Mouse (Mus musculus) R1 (cell line): ENCODE data around the gene Oit3.

ENCODE experiments used
- DNase-seq: peaks from one replicate; pipeline ENCODE4 v3.0.0-alpha.2; 2018; ENCODE audit warnings: low read depth, low spot score

Oit3 gene

DNA sequence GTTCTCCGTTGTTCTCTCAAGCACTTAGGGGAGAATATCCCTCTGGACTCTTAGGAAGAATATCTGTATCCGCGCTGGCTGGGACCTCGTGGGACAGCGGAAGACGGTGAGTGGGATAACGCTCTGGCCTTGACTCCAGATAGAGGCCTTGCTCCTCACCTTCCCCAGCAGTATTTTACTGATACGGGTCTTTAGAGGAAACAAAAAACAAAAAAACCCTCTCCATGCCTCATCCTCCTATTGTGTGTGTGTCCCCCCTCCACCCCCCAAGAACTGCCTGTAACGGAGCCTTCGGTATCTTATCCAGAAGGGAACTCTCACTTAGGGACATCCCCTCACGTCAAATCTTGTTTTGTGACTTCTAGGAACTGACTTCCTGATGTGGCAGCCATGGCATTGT lies at the start of gene Oit3:
TSS of gene Oit3 (minus strand) at position 44 of the 400 bp plus-strand sequence.
- DNase-seq: no peak

DNA sequence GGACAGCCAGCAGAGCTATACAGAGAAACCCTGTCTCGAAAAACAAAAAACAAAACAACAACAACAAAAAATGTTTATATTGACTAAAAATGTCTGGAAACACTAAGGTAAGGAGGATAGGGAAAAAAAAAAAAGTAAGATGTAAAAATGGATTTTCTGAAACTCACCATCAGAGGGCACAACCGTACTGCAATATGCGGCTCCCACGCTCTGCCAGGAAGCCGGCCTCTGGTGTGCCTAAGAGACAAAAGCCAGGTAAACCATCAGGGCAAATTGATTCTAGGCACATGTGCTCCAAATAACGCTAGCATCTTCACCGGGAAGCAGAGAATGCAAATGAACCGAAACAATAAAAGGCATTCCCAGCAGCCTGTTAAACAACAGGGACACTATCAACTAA lies 49.3 kb upstream of the Oit3 start:
- DNase-seq: no peak

DNA sequence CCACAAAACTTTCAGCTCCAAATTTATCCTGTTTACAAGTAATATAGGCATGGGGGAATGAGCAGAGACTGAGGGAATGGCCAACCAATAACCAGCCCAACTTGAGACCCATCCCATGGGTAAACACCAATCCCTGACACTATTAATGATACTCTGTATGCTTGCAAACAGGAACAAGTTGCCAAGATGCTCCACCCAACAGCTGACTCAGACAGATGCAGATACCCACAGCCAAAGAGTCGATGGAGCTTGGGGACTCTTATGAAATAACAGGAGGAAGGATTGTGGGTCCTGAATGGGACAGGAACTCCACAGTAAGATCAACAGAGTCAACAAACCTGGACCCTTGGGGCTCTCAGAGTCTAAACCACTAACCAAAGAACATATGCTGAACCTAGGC lies 47.8 kb upstream of the Oit3 start:
- no peak for DNase-seq

DNA sequence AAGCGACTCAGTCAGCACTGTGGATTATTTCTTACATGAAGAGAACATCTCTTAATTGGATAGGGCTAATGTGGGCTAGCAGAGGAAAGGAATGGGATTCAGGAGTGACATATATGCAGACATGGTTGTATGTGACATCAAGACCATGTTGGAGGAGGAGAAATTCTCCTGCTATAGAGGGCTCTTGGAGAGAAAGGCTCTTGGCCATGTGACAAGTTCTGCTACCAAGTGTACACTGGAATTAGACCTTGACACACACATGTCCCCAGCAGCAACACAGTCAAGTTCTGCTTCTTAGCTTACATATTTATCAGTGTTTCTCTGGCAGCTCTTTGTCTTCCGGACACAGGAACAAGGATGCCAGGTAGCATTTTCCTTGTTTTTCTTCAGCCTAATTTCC lies 45.8 kb upstream of the Oit3 start:
- DNase-seq: no peak

DNA sequence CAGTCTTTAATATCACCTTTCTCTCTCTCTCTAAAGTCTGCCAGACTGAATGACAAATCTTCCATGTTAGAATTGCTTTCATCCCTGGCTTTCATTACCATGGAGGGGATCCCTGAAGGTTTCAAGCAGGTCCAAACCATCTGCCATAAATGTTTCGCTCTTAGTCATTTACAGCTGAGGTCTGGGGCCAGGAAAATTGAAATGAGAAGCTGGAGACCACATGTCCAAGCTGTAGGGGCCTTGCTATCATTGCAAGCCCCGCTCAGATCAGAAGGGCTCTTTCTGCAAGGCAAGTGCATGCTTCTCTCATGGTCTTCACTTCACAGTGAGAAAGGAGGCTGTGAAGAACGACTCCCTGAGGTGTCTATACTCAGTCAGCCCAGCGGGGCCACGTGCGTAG lies 42.7 kb upstream of the Oit3 start:
- no peak for DNase-seq

DNA sequence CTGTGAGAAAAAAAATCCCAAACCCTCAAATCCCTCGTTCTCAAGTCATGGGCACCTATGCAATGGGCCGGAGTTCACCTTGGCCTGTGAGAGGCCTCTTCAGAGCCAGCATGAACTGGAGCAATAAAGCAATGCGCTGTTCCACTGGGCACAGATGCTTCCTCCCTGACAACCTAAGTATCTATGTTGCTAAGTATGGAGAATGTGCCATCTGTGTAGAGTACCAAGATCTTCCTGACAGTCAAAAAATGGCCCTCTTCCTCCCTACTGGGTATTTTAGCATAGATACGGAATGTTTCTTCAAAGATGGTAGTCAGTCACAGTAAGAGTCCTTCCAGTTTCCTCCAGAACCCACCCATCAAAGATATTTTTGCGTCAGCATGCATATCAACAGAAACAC lies 39.8 kb upstream of the Oit3 start:
- no peak for DNase-seq

DNA sequence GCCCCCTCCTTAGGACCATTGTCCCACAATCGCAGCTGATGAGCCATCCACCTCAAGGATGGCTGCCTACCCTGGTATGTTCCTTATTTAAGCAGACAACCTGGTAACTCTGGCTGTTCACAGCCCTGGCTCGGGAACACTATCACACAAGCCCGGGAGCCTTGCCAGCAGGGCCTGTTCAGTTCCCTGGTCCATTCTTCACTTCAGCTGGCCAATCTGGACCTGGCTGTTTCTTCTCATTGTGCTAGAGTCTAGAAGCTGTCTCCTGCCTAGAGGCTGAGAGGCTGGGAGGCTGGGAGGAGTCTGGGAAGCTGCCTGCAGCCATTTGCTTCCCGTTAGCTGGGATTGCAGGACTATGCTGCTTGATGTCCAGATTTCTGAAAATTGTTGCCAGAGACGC lies 28.9 kb upstream of the Oit3 start:
- no peak for DNase-seq

DNA sequence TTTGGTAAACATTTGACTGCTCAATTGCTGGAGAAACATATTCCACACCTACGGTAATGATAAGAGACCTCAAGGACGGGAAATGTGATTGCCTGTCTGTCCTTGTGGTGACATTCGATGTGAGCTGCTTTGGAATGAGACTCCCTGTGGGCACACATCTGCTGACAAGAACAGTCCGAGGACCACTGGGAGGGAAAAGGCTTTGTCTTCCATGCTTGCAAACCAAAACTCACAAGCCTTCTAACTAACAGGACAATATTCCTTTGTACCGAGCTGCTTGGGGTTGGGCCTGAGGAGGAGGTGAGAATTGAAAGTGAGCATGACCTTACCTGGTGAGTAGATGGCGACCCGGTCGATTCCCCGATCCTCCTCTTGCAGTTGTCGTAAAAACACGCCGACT lies 25.7 kb upstream of the Oit3 start:
- peak; percentile 83 for DNase-seq

DNA sequence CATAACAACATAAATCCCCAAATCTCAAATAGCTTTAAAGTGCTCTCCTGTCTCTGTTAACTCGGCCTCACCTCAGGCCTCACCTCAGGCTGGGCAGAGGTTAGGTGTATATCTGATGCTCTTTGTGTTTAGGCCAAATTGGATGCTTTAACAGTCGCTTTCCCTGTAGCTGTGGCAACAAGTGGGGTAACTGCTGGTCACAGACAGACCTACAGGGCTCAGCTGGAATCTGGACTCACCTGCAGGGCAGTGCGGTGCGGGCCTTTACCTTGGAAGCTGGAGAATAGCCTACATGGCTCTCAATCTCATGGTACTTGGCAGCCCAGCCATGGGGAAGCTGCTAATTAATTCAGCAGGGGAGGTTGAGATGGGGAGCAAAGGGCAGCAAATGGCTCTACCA lies 25.0 kb upstream of the Oit3 start:
- DNase-seq: no peak

DNA sequence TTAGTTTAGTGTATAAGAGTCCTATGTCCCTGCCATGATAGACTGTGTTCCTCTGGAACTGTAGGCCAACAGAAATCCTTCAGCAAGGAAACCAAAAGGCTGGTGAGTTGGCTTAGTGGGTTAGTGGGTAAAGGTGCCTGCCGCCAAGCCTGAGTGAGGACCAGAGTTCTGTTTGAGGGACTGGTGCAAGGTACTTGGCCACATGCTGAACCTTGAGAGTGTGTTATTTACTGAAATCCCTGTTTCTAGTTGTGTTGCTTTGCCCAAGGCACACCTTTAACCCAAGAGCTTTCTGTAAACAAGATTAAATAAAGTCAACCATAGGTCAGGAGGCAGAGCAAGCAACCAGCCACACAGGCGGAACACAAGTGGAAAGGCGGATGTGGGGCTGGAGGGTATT lies 24.0 kb upstream of the Oit3 start:
- DNase-seq: no peak

DNA sequence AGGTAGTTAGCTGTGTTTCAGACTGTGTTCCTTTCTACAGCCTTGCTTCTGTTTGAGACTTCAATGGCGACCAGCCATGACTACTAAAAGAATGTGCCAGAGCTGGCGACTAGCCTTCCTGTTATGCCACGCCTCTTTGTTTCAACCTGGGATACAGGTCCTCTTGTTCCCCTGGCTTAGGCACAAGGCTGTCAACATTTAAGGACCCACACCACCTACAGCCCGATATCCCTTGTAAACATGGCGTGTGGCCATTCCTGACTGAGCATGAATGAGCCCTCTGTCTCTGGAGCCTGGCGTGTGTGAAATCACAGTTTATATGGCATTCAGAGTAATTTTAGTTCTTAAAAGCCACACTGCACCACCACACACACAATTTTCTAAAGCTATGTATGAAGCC lies 20.7 kb upstream of the Oit3 start:
- DNase-seq: no peak

DNA sequence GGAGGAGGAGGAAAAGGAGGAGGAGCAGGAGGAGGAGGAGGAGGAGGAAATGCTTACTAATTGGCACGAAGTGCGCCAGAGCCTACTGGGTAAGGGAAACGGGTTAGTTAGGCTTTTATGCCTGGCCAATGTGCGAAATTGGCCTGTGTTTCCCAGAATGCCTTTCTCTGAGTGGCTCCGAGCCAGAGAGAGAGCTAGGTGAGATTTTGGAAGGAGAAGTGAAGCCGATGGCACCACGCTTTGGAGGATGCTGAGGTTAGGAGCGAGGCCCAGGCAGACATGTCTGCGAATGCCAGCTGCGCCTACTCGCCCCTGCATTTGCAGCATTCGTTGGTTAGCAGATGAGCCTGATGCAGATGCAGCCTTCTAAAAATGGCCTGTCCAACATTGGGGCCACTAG lies 18.2 kb upstream of the Oit3 start:
- no peak for DNase-seq

DNA sequence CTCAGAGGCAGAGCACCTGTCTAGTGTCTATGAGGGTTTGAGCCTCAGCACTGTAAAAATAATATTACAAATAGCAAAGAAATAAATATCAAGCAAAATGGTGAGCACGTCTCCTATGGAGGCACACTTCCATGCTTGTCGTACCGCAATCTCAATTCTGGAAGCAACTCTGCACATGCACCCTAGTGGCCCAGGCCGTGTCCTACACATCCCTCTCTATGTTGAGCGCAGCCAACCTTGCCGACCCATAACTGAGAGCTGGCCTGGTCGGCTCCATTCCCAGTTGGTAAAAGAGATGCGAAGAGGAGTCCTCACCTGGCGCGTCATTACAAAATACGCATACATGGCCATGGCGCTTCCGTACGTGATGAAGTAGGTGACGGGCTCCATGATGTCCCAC lies 13.1 kb upstream of the Oit3 start:
- DNase-seq: peak; percentile 66

DNA sequence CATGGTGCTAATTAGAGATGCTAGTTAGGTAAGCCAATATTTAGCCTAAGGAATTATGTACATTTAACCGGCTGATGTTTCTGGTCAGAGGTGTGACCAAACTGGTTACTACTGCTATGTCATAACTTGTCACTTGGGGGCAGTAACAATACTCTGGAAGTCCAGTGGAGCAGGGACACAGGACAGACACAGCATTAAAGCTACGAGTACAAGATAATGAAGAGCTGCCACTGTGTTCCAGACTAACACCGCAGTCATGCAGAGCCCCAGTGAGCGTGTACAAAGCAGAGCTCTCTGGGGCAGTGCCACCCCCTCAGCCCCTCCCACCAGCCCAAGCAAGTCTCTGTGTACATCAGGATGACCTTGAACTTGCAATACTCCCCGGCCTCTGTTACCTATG lies 10.3 kb upstream of the Oit3 start:
- peak; percentile 51 for DNase-seq

DNA sequence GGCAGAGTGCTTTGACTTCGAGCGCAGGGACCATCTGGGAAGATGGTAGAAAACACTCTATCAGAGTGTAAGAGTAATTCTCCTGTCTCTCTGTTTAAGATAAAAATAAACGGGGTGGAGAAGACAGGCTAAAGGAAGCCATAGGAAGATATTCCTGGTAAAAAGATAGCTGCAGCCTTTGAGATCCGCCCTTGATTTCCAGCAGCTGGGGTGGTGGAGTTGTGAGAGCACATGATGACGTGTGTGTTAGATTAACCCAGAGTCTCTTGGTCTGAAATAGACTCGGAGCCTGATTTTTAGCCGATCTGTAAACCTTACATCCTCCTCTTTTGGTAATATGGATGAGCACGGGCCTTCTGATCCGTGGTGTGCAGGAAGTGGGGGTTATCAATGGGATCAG lies 6.0 kb upstream of the Oit3 start:
- DNase-seq: no peak

DNA sequence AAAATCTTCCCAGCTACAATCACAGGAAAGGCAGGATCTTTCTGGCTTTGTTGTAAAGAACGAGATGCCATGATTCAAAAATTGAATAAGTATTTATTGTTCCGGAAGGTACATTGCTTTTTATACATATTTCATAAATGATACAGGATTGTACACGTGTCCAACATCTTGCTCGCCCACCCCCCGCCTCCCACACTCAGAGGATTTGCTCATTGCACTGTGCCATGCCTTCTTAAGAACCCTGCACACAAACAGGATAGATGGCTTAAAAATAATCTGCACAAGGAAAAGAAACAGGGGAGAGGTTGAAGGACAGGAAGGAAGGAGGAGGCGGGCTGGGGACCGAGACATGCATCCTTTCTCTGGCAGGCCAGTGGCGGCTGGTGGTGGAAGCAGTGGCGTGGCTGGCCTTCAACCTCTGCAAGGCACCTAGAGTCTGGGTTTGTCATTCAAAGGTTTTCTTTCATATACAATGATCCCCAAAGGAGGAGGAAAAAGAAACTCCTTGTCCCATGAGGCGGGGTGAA lies 5.4 kb upstream of the Oit3 start:
- no peak for DNase-seq

DNA sequence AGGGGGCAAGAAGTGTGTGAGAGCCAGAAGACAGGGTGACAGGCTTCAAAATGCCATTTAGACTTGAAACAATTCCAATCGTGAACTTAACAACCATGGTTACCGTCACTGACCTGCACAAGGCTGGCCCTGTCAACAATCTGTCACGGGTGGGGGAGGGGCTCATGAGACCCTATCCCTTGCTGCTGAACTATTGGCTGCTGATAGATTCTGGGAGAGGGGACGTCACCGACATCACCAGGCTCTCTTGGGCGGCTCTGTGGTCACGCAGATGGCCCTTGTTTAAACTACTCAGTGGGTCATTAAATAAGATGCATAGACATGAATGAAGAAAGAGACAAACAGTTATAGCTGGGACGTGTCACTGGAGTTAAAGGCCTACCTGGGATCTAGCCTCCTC lies 3.1 kb upstream of the Oit3 start:
- DNase-seq: no peak

DNA sequence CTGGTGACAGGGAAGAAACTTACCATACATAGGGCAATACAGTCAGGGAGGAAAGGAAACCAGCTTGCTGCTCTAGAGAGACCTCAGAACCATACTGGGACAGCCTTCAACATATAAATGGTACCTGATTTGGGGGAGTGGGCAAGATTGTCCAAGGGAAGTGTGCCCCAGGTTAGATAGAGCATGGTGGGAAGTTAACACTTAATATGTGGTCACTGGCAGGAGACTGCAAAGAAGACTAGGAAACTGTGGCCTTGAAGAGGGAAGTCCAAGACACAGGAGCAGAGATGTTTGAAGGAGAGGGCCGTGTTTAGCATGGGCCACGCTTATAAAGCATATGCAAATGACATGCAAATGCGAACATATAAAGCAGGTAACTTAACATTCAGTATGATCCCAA lies 2.5 kb upstream of the Oit3 start:
- no peak for DNase-seq

DNA sequence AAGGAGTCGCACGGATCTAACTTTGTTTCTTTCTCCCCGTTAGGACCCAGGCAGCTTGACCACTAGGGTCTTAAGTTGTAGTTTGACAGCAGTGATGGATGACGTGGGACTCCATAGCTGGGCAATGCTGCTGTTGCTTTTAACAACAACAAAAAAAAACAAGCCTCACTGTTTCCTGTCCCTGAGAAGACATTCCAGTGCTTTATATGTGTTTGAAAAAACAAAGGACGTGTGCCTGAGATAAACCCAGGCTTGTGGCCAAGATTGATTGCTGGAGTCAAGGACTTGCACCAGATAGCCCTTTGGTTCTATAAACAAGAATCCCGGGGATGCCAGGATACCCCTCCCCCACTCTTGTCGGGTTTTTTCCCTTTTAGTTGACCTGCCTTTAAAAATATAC lies 1.6 kb upstream of the Oit3 start:
- DNase-seq: no peak

DNA sequence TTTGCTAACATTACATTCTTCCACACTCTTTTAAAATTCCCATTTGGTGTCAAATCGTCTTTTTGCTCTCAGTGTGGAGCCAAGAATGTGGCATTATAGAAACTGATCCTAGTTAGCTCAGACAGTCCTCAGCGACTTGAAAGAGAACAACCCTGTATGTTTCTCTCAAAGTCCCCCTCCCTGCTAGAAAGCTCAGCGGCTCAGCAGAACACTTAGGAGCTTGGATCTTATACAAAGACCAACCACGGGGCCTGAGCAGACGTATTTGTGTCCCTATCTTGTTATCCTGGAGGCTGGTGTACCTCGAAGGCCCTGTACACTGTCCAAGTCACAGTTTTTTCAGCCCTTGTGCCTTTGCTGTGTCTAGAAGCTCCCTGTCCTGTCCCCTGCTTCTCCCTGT lies 1.4 kb downstream of the Oit3 start:
- no peak for DNase-seq

DNA sequence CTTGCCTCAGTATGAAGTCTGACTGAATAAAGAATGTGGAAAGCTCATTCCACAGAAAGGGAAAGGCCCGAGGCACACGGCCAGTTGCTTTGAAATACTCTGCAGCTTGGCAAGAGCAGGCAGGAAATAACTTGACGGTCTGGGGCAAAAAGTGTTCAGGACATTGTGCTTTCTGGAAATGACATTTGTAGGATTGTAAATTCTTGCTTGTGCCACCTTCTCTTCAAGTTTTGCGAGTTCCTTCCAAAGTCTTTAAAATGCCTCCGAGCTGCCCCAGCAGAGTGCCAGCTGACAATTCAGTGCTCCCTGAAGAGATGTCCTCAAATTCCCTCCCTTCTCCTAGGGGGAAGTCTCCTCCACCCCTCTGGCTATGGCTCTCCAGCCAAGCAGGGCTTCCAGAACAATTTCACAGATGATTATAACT lies 2.1 kb downstream of the Oit3 start:
- DNase-seq: no peak

DNA sequence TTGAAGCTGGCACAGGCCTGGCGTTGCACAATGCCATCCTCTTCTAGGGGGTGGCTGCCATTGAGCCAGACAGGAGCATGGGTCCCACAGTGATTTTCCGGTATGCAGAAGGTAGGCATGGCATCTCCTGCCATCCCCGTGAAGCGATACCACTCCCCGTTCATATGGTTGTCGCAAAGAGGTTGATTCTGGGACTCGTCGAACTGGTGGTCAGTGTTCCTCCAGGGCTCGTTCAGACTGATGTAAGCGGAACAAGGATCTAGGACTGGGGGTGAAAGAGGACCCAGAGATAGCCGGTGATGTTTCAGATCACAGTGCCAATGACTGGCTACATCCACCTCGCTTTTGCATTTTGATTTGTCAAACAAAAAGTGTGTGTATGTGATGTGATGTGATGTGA lies 2.9 kb downstream of the Oit3 start:
- no peak for DNase-seq

DNA sequence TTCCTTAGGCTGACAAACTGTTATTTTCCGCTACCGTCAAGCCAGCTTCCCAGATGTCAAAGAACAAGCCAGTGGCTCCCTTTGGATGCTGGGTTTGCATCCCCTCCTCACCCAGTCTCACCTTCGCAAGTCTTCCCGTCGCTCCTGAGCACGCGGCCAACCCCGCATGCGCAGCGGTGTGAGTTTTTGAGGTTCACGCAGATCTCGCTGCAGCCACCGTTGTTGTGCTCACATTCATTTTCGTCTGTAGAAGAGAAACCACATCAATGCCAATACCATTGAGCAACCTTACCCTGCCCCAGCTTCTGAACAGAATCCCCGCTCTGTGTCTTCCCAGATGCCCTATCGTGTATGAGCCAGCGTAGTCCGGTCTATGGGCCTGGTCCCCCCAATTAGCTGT lies 5.8 kb downstream of the Oit3 start:
- DNase-seq: no peak

DNA sequence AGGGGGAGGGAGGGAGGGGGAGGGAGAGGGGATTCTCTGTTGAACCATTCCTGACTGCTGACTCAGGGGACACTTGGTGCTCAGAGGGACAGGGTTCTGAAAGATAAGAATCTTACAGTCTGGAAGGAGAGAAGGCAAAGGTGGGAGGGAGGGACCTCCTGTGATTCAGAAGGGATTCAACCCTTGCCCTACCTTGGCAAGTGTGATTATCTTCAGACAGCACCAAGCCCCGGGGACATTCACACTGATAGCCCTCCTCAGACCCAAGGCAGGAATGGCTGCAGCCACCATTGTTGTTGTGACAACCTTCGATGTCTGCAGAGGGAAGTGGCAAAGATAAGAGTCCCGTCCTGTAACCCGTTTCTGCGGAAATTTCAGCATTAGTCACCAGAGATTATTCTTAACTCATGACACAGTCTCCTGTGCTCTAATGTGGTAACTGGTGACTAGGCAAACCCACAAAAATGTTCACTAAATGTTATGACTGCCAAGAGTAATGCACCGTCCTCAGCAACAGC lies 10.8 kb downstream of the Oit3 start:
- DNase-seq: no peak
